Mouse (Mus musculus) heart, embryonic 10.5 days (tissue): ENCODE data around the gene Cttnbp2. TPM values are rescaled to one million over a fixed set of nuclear protein-coding genes. Genes with fewer than 3 reads are reported as not detected.

Experiments
- microRNA-seq: library from miRNA; unstranded; fragments of <30 nt; microRNA quantifications from one replicate; pipeline ENCODE4, GENCODE M21; 2017
- polyA plus RNA-seq: library from polyadenylated mRNA; unstranded; fragments of >200 nt; fragmentation: Nextera tagmentation; extraction: Ambion mirVana; gene quantifications from 2 replicates; pipeline ENCODE4 v1.2.1, GENCODE M21; 2016

The Cttnbp2 gene
- polyA plus RNA-seq, 1 experiment from 2014 or later = 9.2 TPM

Small RNA genes within 50 kb of the gene (microRNA-seq; reads per million reads assigned to microRNA genes)
- gene Gm26233 = not detected
